Mouse (Mus musculus): ENCODE data around the gene Ier5l. TPM values are rescaled to one million over a fixed set of nuclear protein-coding genes. Genes with fewer than 3 reads are reported as not detected.
A peak's percentile ranks its signal among the peaks of the same experiment; 100 is the strongest.

Ier5l gene
- total RNA-seq, 1 experiment from 2014 or later, result 6.4 TPM

DNA sequence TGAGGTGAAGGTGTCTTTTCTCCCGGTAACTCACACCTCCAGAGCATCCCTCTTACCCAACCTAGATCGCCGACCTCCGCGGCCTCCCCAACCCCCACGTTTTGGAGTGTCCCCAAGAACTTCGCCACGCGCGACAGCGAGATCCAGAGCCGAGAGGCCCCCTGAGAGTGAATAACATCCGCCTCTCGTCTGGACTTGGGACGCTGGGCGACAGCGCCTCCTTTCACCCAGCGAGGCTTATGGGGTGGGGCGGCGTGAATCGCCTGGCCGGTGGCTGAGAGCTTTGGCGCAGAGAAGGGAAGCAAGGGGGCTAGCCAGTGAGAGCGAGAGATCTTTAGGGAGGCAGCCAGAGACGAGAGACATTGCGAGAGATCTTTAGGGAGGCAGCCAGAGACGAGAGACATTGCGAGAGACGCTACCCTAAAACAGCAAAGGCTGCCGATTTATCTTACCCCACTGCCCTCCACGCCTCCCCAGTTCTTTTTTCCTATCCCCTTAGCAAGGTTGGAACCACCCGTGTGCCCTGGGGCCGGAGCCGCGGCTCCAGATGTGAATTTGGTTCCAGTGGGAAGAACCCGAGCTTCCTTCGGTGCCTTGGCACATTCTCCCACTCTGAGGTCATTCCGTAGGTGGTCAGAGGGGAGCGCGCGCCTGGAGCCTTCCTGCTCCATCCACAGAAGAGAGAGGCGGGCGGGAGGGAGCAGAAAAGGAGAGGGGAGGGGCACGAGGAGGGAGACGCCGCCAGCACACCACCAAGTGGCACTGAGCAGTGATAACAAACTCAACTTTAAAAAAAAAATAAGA lies 3.7 kb downstream of the Ier5l start:
- peak; percentile 78 for DNase-seq

DNA sequence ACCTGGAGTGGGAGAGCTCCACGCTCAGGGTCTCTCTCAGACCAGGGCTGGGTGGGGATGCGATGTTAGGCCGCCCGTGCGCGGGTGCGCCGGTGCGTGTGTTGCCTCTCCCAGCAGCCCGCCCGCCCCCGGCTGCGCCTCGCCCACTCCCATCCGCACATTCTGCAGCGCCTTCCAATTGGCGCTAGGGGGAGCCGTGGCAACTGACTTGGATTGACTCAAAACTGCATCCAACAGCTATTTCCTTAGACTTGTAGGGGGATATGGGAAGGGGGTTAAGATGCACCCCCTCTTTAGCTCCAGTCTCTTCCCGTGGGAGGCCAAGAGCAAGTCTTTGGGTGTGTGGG lies 4.2 kb downstream of the Ier5l start:
- DNase-seq, result peak; percentile 81

DNA sequence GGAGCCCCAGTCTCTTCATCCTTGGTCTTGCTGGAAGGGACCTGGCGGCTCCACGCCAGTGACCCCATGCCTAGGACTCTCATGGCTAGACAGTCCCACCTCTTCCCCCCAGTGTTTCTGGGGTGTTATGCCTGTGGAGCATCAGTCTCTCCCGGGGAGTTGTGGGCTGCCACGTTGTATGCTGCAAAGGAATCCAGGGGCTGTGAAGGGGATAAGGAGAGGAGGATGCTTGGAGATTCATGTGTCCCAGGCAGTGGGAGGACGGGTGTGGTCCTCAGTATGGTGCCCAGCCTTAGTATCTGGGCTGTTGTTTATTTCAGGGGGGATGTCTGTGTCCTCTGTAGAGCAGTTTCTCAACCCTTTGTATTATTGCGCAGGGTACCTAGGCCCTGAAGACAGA lies 5.0 kb downstream of the Ier5l start:
- no peak for DNase-seq

DNA sequence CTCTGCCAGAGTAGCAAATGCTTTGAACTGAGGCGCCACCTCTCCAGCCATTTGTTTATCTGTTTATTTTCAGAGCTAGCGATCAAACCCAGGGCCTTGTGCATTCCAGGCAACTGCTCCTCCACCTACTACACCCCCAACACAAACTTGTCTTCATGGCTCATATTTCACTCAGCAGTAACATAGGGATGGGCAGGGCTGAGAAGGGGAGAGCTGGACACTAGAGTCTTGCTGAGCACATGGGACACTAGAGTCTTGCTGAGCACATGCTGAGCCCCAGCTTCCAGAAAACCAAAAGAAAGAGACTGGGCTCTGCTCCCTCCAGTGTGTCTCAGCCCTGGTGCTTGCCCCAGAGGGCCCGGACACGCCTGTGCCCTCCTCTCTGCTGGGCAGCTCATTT lies 7.2 kb downstream of the Ier5l start:
- no peak for DNase-seq

DNA sequence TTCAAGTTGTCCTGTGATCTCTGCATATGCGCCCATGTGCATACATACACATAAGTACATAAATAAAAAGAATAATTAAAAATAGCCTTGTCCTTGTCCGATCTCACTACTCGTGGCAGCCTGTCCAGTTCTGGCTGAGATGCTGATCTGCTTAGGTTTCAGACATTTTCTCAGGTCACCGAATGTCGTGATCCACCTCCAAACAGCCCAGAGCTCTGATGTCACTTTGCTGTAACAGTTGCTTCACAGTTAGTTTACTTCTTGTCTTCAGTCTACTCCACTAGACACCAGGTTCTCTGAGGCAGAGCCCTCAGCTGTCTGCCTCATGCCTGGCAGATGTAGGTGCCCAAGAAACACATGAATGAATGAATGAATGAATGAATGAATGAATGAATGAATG lies 9.6 kb downstream of the Ier5l start:
- no peak for DNase-seq

DNA sequence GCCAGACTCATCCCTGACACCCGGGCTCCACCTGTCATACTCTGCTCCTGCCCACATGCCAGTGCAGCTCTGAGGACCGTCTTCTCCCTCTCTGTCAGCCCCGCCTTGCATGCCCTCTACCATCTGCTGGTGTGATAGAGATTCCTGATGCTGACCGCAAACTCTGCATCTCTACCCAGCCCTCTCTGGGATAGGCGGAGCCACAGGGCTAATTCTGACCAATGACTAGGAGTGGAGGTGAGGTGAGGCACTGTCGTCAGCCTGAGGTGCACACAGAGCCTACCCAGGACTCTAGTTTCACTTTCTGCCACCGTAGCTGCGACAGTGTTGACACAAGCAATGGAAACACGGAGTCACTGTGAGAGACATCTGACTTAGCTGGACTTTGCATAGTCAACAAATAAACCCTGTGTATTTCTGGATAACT lies 10.1 kb downstream of the Ier5l start:
- DNase-seq, result peak; percentile 81

DNA sequence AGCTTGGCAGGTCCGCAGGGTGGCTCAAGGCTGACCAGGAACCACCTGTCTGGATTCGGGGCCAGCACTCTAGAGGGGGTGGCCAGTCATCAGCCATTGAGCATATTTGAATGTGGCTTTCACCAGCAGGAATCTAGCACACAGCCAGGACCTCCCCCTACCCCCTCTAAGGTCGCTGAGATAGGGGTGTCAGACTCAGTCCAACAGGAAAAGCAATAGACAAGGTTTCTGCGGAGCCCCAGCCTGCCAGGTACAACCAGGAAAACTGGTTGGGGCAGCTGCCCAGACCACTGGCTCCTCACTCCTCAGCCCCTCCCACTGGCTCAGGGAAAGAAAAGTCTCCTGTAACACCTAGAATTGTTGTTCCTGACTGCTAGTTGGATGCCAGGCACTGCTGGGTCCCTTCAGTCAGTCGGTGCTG lies 10.7 kb downstream of the Ier5l start:
- DNase-seq, result no peak

DNA sequence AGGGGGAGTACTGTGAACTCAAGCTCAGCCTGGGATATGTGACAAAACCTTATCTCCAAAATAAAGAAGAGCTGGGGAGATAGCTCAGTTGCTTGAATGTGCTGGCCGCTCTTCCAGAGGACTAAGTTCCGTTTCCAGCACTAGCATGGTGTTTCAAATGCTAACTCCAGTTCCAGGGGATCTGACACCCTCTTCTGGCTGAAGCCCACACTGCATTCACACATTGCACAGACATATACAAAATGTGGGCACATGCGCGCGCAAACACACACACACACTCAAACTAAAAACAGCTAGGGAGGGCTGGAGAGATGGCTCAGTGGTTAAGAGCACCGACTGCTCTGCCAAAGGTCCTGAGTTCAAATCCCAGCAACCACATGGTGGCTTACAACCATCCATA lies 14.8 kb downstream of the Ier5l start:
- no peak for DNase-seq

DNA sequence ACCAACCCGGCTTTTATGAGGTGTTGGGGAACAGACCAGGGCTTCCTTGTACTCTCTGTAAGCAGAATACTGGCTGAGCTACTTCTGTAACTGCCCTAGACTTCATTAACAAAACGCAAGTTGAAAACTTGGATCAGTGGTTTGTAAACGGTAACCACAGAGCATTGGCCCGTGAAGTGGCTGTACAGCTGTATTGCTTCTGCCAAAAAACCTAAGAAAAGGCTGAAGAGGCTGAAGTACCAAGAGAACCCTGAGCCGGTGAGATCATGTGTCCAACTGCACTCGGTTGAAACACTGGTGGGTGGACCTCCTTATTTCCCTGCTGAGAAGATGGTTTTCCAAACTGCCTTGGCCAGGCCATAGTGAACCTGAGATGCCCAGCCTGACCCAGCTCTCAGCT lies 15.7 kb downstream of the Ier5l start:
- no peak for DNase-seq

DNA sequence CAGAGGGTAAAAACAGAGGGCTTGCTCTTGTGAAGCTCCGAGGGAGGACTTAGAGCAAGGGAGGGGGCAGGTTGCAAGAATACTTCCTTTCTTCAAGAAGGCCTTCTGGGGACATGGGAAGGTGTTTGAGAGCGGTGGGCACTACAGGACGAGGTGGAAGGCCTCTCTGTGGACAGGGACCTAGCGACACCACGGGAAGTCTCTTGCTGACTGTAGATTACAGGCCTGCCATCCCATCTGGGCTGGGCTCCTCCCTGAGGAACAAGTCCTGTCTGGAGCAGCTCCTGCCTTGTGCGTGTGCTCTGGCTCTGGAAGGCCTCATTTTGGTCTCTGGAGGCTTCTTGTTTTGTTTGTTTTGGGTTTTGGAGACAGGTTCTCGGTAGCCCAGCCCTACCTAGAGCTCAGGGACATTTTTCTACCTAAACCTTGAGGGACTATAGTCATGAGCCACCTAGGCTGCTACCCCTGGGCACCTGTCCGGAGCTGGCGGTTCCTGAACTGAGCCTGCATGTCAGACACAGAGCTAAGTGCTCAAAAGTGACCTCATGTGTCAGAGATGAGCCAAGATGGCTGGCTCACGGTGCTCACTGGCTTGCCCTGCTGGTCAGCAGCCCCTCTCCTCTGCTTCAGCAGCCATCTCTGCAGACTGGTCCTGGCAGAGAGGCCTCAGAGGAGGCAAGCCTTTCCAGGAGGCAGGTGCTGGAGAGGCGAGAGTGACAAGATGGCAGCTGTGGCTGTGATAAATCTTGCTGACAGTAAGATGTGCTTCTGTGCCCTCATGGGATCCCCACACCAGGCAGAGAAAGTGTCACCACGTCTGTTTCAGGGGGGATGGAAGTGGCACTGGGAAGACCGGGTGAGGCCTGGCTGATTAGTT lies 17.7 kb downstream of the Ier5l start:
- DNase-seq, result no peak

DNA sequence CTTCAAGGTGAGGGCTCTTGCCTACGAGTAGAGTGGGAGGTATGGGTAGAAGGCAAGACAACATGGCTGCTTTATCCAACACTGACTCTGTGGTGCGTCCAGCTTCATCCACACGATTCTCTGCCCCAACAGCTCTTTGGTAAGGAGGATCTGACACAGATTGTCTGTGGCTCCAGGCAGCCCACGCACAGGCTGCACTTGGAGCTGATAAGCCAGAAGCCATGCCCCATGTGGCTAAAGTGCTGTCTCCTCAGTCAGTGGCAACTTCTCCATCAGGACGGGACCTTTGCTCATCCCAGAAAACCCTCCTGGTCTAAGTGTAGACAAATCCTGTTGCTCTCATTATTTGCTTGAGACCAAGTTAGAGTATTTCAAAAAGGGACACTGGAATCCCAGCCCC lies 19.4 kb downstream of the Ier5l start:
- DNase-seq, result no peak

DNA sequence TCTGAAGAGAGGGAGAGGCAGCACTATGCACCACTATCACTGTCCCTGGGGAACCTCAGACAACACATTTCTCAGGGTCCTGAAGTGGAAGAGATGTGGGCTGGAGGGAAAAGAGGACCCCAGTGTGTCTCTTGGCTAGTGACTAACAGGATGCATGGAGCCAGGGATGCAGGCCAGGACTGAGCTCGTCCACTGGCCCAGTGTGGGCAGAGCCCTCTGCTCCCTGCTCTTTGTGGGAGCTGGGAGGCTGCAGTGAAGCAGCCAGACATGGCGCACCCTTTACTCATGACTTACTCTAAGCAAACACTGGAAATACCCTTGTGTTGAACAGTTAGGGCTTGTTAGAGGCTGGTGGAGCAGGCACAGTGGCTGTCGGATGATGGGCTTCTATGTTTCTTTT lies 20.4 kb downstream of the Ier5l start:
- DNase-seq, result no peak

DNA sequence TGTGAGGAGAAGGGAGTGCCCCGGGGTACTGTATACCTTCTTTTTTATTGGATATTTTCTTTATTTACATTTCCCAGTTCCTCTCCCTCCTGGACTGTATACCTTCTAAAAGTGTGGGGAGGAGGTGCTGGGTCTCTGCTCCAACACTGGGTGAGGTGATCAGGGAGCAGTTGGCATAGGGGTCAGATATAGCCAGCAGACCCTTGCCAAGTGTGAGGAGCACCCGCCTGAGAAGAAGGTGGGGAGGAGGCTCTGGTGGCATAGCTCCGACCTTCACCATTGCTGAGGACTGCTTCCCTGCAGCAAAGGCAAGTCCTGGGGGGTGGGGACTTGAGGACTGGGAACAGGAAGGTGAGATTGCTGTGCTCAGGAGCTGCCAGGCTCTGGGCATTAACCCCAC lies 22.5 kb downstream of the Ier5l start:
- no peak for DNase-seq

DNA sequence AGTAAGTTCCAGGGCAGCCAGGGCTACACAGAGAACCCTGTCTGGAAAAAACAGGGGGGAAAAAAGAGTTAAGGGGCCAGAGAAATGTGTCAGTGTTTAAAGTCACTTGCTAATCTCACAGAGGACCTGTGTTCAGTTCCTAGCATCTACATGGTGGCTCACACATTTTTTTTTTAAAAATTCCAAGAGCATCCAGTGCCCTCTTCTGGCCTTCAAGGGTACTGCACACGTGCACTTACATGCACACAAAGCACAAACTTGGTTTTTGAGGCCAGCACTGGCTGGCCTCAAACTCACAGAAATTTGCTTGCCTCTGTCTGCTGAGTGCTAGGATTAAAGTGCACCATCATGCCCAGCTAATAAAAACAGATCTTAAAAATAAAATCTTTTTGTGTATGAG lies 23.5 kb downstream of the Ier5l start:
- no peak for DNase-seq

DNA sequence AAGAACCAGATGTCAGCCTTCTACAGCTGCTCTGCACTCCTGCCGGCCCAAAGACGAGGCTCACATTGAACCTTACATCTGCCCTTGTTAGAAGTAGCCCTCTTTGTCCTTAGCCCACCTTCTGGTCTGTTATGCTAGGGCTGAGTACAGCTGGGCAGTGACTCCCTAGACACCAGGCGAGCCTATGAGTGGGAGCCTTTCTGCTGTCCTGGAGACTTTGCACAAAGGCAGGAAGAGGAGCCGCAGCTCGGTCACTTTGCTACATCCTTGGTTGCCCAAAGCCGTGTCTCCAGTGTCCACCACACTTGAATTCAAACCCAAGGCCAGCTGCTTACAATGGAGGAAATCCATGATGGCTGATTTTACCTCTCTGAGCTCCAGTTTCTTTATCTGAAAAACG lies 25.6 kb downstream of the Ier5l start:
- no peak for DNase-seq

DNA sequence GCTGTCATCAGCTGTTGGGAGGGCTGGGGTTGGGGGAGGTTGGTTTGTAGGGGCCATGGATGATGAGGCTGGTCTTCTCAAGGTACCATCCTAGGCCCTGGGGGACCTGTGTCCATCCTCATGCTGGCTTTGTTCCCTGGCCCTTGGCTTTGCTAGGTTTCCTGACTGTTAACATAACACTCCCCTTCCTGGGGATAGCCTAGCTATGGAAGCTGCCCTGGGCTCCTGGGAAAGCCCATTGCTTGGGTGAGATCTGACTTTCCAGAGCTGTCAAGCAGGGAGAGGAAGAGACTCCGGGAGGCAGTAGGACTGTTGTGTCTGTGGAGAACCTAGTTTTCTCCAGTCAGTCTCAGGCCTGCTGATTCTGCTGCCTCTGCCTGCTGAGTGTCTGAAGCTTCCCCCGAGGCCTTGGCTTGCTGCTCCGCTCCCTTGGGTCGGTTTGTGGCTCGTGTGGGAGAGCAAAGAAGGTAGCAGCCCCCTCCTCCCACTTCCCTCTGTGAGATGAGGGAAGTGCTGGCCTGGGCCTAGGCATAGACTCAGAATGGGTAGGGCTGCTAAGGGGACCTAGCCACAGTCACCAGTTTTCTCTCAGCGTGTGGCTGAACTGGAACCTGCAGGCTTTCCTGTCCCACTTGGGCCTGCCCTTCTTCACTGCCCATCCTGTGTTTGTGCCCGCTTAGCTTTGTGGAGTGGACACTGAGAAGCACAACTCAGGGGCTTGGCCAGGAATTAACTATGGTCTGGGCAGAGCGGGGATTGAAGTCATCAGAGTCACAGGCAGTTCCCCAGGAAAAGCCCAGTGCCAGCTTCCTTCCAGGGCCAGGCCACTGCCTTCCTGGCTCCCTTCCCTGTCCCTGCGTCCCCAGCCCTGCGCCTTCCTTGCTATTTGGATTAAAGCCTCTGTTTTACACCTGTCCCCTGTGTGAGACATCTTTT lies 26.9 kb downstream of the Ier5l start:
- DNase-seq, result peak; percentile 54

DNA sequence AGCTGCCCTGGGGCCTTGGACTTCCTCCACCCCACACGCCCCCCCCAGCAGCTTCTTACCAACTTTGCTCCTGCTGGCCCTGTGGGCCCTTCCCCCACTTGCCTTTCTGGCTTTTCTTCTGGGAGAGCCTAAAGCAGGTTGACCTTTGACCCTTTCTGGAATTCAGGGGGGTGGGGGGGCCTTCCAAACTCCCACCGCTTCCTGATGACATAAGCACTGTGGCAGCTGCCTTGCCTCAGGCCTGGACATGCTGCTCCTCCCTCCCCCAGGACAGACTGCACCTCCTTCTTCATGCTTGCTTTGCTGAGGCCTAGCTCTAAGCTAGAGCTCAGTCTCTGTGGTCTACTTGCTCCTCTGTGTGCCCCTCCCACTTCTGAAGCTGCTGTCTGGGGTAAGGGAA lies 28.7 kb downstream of the Ier5l start:
- peak; percentile 45 for DNase-seq

DNA sequence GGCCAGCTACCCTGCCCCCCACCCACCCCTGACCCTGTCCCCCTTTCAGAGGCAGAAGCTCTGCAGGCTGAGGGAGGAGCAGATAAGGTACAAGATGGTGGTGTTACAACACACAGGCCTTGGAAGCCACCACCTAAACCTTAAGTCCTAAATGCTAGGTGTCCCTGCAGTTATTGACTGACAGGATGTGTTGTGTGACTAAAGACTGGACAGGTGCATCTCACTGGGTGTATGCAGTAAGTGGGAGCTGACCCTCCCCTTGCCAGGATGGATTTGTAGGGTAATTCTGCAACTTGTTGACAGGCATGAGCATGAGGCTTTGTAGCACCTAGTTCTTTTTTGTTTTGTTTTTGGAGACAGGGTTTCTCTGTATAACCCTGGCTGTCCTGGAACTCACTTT lies 29.6 kb downstream of the Ier5l start:
- DNase-seq, result no peak

DNA sequence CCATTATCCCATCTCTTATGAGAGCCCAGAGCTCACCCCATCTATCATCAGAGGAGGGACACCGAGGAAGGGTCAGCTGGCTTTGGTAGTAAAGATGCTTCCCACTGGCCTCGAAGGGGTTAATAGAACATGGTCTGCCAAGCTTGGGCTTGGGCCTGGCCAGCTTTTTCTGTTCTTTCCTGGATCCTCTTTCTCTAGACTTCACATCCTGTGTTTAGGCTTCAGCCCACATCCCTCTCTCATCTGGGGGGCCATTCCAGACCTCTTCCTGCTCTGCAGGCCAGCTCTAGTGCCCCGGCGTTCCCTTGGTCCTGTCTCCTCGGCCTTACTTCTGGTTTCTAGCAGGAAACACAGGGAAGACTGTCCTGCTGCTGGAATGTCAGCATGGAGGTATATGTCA lies 30.0 kb downstream of the Ier5l start:
- DNase-seq, result no peak

DNA sequence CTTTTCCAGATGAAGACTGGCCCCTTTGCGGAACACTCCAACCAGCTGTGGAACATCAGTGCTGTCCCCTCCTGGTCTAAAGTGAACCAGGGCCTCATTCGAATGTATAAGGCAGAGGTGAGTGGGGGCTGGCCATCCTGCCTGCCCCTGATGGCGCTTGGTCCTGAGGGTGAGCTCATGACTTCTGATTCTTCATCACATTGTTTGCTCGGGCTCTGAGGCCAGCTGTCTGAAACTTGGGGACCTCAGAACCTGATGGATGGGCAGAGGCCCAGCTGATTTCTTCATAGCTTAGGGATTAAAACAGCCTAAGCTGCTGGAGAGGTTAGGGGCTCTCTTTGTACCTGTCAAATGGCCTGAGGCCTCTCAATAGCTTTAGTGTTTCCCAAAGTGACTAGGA lies 30.7 kb downstream of the Ier5l start:
- no peak for DNase-seq

DNA sequence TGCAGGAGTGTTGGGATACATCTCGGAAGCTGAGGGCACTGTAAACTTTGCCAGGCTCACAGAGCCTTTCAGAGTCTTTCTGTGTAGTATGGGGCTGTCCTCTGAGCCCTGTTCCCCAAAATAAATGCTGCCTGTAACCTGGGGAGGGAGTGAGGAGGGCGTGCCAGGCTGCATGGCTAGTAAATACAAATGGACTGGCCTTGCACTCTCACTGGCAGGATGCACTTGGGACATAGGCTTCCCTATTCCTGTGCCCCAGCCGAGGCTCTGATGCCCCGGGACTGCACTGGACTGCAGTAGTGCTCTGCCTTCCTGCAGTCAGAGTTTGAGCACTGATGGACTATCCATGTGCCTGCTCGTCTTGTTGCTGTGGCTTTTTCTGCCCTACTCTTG lies 31.5 kb downstream of the Ier5l start:
- DNase-seq, result peak; percentile 34
